Mouse (Mus musculus) spleen, adult 2 months (tissue): ENCODE data around the gene Igfals. TPM values are rescaled to one million over a fixed set of nuclear protein-coding genes. Genes with fewer than 3 reads are reported as not detected.

Experiments
- DNase-seq, 2 experiments: peaks; one replicate each; pipeline versions ENCODE4 v3.0.0 to v3.0.0-alpha.2; 2012 to 2021; ENCODE audit warnings: low spot score in 2 of 2, low read depth in 1 of 2
- H3K27ac ChIP-seq: fragments of 200-500 bp; 2 replicates; pipeline ENCODE4 v1.5.1; 2012; ENCODE audit warnings: low read length, inconsistent platforms; ENCODE audit not compliant: insufficient read depth
- H3K27me3 ChIP-seq: fragments of 200-500 bp; 2 replicates; pipeline ENCODE4 v1.6.1; 2012; ENCODE audit warnings: mild to moderate bottlenecking, moderate library complexity, low read length, inconsistent platforms; ENCODE audit not compliant: control insufficient read depth, insufficient read depth
- H3K36me3 ChIP-seq: fragments of 200-500 bp; 2 replicates; pipeline ENCODE4 v1.6.1; 2012; ENCODE audit warnings: mild to moderate bottlenecking, low read length, inconsistent platforms; ENCODE audit not compliant: control insufficient read depth, insufficient read depth
- H3K4me1 ChIP-seq: fragments of 200-500 bp; 2 replicates; pipeline ENCODE4 v1.6.1; 2011; ENCODE audit warnings: inconsistent platforms; ENCODE audit not compliant: control insufficient read depth, insufficient read depth, insufficient read length
- H3K4me3 ChIP-seq: fragments of 200-500 bp; 2 replicates; pipeline ENCODE4 v1.5.1; 2011; ENCODE audit warnings: mild to moderate bottlenecking, inconsistent platforms; ENCODE audit not compliant: insufficient read depth, insufficient read length; ENCODE audit errors: extremely low read depth
- CTCF ChIP-seq: fragments of 200-500 bp; IDR thresholded peaks from 2 replicates; pipeline ENCODE4 v1.5.1; 2011; ENCODE audit warnings: mild to moderate bottlenecking, inconsistent platforms; ENCODE audit not compliant: insufficient read depth, insufficient read length, insufficient replicate concordance; ENCODE audit errors: extremely low read depth
- POLR2A ChIP-seq: fragments of 200-500 bp; IDR thresholded peaks from 2 replicates; pipeline ENCODE4 v1.6.1; 2011; ENCODE audit warnings: low read depth, low read length, inconsistent platforms
- WGBS: fragments of 180-500 bp; shearing (Covaris S2); methylation state at CpG from one replicate; pipeline ENCODE4 v1.1.7; 2018; 5-methylcytosine and 5-hydroxymethylcytosine counted together
- polyA plus RNA-seq: library from polyadenylated mRNA; depleted of rRNA; stranded (reverse); fragments of >200 nt; gene quantifications from 2 replicates; pipeline ENCODE4 v1.2.3, GENCODE M21; 2012

Igfals gene
- polyA plus RNA-seq, 1 experiment, result 1.1 TPM

DNA sequence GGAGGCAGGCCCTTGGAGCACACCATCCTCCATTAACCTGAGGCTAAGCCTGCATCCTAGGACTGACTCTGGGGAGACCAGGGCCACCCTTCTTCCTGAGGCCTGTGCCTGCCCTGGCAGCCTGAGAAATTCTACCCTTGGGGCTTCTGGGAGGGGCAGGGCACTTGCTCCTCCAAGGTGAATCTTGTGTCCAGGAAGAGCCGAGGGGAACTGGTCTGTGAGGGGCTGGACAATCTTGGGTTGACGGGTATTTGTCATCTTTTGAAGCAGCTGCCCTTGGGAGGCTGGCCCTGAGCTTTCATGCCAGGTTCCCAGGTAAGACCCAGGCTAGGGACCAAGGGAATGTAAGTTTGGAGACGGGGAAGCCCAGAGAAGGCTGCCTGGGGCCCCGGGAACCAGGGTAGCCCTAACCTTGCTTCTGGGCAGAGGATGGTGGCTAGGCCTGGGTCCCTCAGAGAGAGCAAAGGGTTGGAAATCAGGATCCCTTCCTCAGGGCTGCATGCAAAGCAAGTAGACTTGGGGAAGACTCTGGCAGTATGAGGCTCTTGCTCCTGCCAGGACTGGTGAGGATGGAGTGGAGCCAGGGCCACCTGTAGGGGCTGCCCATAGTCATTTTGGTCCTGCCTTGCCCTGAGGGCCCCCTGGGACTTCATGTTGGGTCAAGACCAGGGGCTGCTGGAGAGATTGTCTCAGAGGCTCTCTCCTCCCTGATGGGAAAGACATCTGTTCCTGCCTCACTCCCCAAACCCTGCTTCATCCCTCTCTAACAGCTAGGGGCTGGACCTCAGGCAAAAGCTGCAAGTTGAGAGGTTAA lies 32.5 kb downstream of the Igfals start:
- Histone ChIP-seq H3K4me1 (peaks cover 14% of the 10 kb centered on the region), H3K4me3 (no peak overlapping the region), H3K27ac (no peak overlapping the region), H3K36me3 (peaks cover 32% of the 10 kb centered on the region), H3K27me3 (no peaks in the 10 kb centered on the region)
- no peak for DNase-seq
- no peak for TF ChIP-seq CTCF
- TF ChIP-seq POLR2A, result no peak
- 90% methylated on average over 4 of the region's 4 CpGs for WGBS

DNA sequence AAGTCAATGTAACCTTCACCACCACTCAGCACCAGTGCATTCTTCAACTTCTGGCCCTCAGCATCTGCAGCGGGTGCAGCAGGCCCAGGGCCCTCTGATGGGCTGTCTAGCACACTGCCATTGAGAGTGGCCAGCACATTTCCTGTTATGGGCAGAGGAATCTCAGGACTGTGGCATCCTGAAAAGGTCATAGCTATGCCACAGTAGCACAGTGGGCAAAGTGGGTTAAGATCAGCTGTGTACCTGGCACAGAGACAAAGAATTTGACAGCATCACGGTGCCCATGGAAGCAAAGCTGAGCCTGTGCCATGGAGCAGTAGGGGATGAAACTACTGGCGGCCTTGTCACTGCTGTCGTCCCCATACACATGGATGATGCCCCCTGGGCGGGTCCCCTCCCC lies 33.4 kb downstream of the Igfals start:
- Histone ChIP-seq H3K27ac (no peak overlapping the region), H3K4me1 (peaks cover 13% of the 10 kb centered on the region), H3K4me3 (no peak overlapping the region), H3K27me3 (no peaks in the 10 kb centered on the region), H3K36me3 (peaks cover 36% of the 10 kb centered on the region)
- 93% methylated on average over 5 of the region's 5 CpGs for WGBS
- DNase-seq, result no peak
- no peak for TF ChIP-seq CTCF

DNA sequence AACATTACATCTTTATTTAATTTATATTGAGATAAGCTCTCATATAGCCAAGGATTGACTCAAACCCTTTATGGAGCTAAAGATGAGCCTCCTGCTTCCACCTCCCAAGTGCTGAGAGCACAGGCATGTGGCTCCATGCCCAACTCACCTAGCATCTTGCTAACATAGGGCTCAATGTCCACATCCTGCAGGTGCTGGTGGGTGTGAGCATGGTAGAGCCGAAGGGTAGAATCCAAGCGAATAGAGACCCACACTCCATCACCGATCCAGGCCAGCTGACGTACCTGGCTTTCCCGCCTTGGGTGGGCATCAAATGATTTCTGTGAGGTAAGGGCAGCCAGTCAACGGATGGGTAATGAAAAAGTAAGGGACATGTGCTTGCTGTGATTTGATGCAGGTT lies 34.2 kb downstream of the Igfals start:
- no peaks in the 10 kb centered on the region for H3K27me3 ChIP-seq
- 95% methylated on average over 6 of the region's 6 CpGs for WGBS
- H3K27ac ChIP-seq, result no peak overlapping the region
- no peak for DNase-seq
- H3K36me3 ChIP-seq, result peaks cover 45% of the 10 kb centered on the region
- TF ChIP-seq CTCF, result no peak
- no peak for TF ChIP-seq POLR2A
- peaks cover 9% of the 10 kb centered on the region; the same call in 1 of the 2 replicates for H3K4me1 ChIP-seq
- H3K4me3 ChIP-seq, result no peak overlapping the region

DNA sequence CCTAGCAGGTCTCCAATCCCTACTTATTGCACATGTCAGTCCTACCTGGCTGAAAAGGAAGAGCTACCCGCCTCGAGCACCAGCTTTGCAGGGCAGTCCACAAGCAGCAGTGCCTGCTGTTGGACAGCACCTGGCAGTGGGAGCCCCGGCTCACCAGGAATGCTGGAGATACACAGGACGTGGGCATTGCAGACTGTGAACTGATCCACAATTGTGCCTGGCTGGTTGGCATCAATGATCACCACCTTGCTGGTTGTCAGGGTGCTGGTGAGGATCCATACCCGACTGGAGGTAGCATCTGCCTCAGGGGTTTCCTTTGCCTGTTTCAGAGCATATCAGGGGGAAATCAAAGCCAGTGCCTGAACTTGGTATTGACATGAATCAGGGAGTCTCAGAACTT lies 36.3 kb downstream of the Igfals start:
- Histone ChIP-seq H3K4me1 (peaks cover 2% of the 10 kb centered on the region; the same call in 1 of the 2 replicates), H3K27ac (no peak overlapping the region), H3K36me3 (peaks cover 52% of the 10 kb centered on the region), H3K27me3 (no peaks in the 10 kb centered on the region), H3K4me3 (no peak overlapping the region)
- WGBS, result 88% methylated on average over 5 of the region's 5 CpGs
- no peak for DNase-seq
- no peak for TF ChIP-seq CTCF
- no peak for TF ChIP-seq POLR2A

DNA sequence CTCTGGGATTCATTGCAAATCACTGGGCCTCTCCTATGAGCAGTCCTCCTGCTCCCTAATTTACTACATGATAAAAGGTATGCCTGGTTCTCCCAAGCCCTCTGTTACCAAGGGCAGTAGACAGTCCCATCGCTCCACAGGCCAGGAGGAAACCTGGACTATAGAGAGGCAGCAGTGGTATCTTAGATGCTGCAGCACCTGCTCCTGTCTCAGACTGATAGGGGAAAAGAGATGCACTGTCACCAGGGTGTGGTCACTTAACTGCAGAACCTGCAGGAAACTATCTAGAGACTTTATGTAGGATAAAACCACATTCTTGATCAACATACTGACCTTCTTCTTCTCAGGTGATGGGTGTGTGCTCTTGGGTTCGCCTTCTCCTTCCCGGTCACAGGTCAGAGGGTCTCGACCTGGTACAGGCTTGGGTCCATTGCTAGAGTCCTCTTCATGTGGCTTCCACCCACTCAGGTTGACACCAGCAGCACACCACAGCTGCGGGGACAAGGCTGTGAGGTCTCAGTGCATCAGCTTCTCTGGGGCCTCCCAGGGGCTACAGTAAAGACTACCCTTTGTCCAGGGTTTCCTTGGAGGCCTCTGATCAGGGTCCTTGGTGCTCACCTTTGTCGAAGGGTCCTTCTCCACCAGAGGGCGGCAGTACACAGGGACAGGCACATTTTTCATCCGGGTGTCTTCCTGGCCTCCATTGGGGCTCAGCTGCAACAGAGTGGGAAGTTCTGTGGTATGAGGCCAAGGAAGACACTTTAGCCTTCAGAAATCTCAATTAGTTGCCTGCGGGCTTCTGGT lies 37.1 kb downstream of the Igfals start:
- WGBS, result 70% methylated on average over 9 of the region's 9 CpGs
- Histone ChIP-seq H3K4me1 (no peaks in the 10 kb centered on the region), H3K27ac (peak overlapping the region; percentile 54; the same call in 1 of the 2 replicates), H3K36me3 (peaks cover 57% of the 10 kb centered on the region), H3K27me3 (no peaks in the 10 kb centered on the region), H3K4me3 (no peak overlapping the region)
- DNase-seq, result no peak
- TF ChIP-seq CTCF (peak; percentile 31; the same call in 1 of the 2 replicates), POLR2A (no peak)

DNA sequence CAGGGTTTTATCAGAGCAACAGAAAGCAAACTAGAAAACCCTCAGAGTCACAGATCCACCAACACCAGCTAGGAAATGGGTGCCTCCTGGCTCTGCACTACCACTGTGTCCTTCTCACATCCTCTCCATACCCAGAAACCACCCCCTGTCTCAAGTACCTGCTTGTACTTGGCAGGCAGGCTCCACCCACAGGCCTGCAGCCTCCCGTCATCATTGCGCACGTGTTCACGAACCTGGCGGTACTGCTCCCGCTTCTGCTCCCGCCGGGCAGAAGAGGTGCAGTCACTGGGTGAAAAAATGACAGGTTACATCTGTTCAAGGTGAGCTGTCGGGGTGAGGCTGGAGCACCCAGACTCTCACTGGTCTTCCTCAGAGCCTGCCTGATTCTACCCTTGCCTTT lies 38.0 kb downstream of the Igfals start:
- 94% methylated on average over 9 of the region's 9 CpGs for WGBS
- no peak for TF ChIP-seq CTCF
- TF ChIP-seq POLR2A, result no peak
- Histone ChIP-seq H3K4me1 (no peaks in the 10 kb centered on the region), H3K36me3 (peaks cover 62% of the 10 kb centered on the region), H3K27ac (no peak overlapping the region), H3K27me3 (no peaks in the 10 kb centered on the region), H3K4me3 (no peak overlapping the region)
- DNase-seq, result no peak
